Mouse (Mus musculus): ENCODE measurements around the gene Cd101.

GRCm38 (mm10) chr3:101055216-101055615 is 25.9 kb upstream of the Cd101 start:
- no peak for TF ChIP-seq CTCF (IDR thresholded peaks at IDR 0.05; ENCODE audit: borderline replicate concordance, insufficient read depth, low read length)
- no peak for TF ChIP-seq POLR2A (IDR thresholded peaks at IDR 0.05; ENCODE audit: low read depth, low read length)
